Mouse (Mus musculus) Muller cell, postnatal 12 days (primary cell): ENCODE data around the gene Slc35d3.

Source experiments
- DNase-seq: peaks from one replicate; pipeline ENCODE4 v3.0.0-alpha.2; 2015; ENCODE audit errors: inconsistent ontology term

Gene Slc35d3

DNA sequence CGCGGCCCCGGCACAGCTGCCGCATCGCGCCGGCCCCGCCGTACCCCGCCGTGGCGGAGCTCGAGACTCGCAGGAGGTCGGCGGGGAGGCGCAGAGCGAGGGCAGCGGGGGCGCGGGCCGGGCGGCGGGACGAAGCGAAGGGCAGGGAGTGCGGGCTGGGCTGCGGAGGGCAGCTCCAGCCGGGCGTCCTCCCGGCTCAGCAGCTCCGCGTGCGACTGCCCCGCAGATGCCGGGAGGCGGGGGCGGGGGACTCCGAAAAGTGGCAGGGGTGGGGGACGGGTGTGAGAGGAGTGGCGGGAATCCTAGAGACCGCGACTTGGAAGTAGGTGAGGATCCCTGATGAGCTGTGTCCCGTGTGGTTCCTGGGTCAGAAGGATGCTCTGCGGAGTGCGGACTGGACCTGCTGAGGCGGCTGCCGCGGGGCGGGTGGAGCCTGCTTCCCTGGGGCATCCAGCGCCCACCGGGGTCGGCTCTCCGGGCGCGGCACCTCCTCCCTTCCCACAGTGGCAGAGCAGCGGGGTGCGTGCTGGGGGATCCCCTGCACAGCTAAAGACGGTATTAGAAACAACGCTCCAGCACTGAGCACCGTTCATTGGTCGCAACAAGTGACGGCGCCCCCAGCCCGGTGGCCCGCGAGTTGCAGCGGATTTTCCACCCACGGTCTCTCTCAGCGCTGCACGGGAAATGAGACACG lies at the start of gene Slc35d3:
Gene Slc35d3 (minus strand): TSS at position 462 of the 694 bp plus-strand sequence.
- peak; percentile 41 for DNase-seq

DNA sequence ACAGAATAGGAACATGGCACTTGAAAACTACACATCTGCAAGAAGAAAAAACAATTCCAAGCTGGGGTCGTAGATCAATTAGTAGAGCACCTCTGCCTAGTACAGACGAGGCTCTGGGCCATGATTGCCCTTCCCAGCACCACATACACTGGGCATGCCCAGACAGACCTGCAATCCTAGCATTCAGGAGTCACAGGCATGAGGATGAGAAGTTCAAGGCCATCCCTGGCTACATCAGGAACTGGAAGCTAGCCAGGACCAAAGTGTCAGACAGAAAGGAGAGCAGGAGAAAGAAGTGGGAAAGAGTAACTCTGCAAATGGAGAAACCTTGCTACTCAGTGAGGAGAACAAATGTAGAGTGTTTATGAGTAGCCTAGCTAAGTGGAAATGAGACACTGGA lies 48.9 kb upstream of the Slc35d3 start:
- no peak for DNase-seq

DNA sequence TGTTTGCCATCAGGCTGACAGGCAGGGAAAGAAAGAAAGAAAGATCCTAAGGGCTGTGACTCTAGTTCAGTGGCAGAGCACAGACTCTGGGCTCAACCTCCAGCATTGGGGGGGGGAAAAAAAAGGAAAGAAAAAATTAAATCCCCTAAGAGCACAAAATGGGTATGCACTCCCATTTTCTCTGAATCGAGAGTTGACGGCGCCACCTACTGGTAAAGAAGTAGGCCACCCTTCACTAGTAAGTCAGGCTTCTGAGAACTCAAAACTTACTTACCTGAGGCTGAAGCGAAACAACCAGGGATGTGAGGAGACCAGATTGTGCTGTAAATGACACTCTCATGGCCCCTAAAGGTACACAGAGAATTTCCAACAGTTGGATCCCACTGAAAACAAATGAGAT lies 42.7 kb upstream of the Slc35d3 start:
- peak; percentile 14 for DNase-seq

DNA sequence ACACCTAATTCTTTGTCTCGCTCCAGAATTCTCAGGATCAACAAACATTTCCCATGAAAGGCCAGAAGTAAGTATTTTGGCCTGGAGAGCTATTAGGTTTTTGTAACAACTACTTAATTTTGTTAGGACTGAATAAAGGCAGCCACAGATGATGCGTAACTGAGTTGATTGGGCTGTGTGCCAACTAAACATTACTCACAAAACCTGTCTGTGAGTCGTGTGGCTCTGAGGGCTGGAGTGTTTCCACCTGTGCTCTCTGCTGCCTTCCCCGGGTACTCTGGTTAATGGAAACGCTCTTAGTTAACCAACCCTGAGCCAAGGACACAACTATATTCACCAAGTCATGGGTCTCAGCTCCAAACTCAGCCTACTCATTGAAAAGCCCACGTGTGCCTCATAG lies 41.9 kb upstream of the Slc35d3 start:
- no peak for DNase-seq

DNA sequence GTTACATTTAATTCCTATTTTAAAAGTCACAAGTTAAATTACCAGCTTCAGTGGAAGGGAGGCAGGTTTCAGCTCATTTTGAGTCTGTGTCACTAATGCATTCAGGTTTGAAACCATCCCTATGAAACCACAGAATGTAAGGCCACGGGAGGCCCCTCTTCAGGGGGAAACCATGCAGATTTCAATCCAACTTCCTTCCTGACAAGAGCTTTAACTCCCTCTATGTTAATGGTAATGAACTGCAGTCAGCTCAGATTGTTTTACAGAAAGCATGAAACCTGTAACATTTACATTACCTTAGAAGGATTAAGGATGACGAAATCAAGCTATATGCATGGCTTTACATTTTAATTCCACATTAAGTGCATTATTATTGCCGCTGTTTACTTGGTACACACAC lies 40.4 kb upstream of the Slc35d3 start:
- no peak for DNase-seq

DNA sequence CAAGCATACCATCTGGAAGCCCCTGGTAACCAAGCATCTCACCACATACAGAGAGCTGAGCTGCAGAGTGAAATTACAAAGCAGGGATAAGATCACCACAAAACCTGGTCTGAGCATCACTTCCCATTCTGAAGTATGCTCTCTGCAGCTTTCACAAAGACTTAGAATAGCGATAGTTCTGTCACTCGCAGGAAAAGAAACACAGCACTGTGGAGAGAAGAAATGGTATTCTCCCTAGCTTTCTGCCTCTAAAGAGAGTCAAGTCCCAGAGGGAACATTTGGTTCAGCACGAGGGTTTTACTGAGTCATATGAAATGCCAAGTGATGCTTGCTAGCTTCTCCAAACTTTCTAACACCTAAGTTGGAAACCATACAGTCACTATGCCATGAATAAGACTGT lies 38.6 kb upstream of the Slc35d3 start:
- no peak for DNase-seq

DNA sequence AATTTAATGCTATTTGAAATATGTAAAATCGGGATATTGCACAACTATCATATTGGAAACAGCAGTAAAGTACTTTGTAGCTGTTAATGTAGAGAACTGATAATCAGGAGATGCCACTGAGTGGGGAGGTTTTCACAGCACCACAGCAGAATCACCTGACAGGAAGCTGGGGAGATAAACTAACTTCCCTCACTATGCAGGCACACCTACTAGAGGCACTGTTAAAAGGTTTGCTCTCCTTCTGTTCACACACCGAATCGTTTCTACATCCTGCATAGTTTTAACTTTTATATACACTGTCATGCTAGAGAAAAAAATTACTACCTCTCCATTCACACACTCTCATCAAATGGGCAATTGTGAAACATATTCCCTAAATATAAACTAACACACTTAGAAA lies 35.0 kb upstream of the Slc35d3 start:
- DNase-seq, result no peak

DNA sequence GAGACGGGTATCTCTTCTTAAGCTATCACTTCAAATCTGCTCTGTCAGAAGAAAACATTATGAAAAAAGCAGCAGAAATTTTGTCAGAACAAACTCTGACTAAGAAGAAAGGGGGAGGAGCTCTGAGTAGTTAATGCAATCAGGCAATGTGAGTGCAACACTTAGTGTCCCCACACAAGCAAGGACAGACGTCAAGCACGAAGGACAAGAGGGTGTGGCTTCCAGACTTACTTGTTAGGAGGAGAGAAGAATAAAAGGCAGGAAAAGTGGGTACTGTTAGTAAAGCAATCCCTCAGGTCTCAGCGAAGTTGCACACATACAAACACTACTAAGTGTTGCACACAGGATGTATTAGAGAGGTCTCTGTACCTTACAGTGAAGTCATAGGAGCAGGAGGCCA lies 33.1 kb upstream of the Slc35d3 start:
- no peak for DNase-seq

DNA sequence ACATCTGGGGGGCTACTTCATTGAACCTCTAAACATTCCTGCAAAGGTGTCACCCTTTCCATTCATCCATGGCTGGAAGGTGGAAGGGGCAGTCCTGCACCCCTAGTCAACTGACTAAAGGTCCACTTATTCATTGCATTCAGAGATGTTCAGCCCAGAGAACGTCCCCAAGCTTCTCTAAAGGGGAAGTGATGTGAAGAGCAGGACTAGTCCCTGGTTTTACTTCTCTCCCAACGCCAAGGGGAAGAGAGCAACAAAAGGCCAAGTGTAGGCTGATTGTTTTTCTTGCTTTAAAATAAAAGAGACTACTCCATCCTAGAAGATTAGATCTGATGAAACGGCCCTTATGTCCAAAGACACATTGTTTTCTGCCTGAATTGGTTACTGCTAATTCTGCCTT lies 29.2 kb upstream of the Slc35d3 start:
- DNase-seq, result no peak

DNA sequence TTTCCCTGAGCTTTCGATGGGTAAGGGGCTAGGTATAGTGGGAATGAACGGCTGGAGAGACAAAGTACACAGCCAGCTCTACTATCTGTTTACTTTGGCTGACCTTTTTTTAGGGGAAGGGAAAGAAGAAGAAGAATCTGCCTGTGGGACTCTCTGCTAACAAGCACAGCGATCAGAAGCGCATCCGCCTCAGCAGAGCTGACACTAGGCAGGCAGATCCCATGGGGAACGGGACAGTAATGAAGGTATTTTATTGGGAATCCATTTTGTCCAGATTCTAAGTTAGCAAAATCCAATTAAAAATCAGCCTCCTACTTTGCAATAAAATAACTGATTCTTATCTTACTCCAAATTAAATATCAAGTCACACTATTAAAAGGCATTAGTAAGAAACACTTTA lies 27.9 kb upstream of the Slc35d3 start:
- DNase-seq, result no peak

DNA sequence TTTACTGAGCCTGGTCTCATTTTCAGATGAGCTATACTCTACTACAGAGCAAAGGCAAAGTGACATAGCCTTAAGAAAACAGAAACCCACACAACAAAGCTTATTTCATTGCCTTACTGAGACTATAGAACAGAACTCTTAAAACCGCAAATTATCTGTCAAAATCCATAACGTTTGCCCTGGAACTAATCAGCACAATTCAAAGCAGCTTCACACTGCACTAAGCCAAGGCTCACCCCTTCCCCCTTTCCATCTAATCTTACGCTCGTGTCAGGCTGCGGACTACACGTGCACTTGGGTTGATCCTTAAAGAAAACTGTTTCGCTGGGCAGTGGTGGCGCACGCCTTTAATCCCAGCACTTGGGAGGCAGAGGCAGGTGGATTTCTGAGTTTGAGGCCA lies 26.4 kb upstream of the Slc35d3 start:
- DNase-seq, result no peak

DNA sequence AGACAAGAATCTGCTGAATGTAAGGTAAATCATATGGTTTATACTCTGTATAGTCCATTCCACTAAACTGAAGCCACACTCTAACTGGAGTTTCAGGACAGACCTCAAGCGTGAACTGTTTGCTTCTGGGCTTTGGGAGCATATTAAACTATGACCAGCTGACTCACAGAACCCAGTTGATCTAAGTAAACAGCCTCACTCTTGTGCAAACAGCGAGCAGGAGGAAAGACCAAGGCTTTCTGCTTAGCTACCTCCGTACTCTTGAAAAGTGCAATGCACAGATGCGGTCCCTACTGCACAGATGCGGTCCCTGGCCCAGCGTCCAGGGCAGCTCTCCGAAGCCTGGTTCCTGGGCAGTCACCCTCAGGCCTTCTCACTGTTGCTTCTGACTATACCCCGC lies 26.0 kb upstream of the Slc35d3 start:
- DNase-seq, result no peak

DNA sequence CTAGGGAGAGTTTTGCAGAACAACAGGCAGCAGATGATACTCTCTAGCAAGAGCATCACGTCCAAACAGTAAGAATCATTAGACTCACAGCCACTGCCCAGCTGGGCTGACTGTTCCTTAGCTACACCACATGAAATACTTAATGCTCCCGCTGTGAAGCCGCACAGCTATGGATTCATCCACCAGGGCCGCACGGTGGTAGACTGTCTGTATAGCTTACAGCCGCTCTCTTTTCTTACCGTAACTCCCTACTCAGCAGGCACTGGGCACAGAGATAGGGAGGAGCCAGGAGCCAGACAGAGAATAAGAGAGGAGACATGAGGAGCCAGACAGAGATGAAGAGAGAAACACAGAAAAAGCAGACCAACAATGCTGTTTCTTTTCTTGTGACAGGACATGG lies 25.4 kb upstream of the Slc35d3 start:
- DNase-seq, result no peak

DNA sequence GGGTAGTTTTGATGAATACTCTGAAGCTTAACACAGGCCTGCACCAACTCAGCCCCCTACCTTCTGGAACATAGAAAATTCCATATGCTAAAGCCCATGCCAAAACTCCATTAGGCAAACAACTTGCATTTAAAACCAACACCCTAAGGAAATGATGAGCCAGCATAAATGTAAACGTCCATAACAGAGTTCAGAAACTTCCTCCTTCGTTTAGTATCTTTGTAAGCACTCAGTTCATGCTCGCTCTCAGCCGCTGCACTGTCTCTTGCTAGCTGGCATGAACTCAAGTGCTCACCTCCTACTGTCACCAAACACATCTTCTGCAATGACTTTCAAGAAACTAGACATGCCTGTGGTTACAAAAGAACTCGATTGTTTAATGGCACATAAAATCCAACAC lies 24.1 kb upstream of the Slc35d3 start:
- no peak for DNase-seq

DNA sequence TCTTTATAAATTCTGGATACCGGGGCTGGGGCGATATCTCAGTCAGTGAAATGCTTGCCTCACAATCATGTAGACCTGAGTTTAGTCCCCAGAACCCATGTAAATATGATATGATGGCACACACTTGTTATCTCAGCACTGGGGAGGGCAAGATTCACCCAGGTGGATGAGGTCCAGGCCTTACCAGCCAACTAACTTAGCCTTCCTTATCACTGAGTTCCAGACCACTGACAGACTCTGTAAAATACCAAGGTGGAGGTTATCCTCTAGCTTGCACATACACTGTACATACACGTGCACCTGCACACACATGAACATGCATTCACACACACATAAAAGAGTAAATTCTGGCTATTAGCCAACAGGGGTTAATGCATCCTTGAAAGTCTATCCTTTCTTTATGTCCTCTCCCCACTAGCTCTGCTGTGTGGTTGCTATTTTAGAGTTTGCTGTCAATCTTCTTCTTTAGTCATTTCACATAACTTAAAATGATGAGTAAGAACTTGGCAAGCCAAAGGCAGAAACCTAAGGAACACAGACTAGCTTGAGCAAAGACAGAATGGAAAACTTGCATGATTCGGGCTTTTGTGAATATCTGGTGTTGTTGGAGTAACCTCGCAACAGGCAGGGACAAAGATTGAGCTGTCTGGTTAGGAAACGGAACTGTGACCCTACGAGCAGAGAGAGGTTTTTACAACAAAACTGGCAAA lies 4.5 kb upstream of the Slc35d3 start:
- no peak for DNase-seq

DNA sequence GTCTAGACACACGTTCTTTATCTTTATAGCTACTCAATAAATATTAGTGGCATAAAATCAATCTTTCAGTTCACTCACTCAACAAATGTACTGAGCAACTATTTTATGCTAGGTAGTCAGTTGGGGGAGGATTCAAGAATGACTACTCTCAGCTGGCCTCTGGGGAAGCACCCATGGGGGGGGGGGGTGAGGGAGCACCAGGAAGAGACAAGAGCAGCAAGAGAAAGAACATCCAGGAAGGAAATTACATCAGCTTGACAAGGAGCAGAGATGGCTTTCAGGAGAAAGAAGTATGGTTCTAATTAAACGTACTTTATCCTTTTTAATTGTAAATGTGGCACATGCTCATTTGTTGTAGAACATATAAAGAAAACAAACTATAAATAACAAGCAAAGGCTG lies 2.4 kb upstream of the Slc35d3 start:
- DNase-seq, result no peak

DNA sequence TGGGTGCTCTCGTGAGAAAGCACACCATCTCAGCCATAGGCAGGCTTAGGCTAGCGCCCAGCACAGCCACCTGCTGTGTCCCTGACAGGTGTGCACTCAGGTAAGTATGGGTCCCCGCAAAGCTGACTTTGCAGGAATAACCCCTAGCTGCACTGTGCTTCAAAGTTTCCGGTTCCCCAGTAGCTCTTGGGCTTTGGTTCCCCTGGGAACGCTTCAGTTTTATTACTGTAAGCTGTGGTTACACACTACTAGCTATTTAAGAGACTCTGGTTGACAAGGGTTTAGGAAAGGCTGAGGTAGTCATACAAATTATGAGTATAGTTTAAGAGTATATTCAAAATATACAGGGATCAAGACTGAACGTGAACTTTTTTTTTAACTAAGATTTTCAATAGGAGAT lies 1.5 kb upstream of the Slc35d3 start:
- no peak for DNase-seq

DNA sequence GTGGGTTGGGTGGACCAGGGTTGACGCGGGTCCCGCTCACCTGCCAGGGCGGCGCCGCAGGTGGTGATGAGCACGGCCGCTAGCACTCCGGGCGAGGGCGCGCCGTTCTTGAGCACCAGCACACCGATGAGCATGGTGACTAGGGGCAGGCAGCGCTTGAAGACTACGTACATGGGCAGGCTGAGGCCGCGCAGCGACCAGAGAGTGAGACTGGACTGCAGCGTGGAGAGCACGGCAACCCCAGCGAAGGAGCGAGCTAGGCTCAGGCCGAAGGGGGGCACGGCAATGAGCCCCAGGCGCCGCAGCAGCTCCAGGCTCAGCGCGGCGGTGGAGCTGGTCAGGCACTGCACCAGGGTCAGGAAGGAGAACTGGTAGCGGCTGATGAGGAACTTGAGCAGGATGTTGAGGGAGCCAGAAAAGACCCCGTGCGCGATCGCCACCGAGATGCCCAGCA lies 688 bp downstream of the Slc35d3 start:
- peak; percentile 37 for DNase-seq

DNA sequence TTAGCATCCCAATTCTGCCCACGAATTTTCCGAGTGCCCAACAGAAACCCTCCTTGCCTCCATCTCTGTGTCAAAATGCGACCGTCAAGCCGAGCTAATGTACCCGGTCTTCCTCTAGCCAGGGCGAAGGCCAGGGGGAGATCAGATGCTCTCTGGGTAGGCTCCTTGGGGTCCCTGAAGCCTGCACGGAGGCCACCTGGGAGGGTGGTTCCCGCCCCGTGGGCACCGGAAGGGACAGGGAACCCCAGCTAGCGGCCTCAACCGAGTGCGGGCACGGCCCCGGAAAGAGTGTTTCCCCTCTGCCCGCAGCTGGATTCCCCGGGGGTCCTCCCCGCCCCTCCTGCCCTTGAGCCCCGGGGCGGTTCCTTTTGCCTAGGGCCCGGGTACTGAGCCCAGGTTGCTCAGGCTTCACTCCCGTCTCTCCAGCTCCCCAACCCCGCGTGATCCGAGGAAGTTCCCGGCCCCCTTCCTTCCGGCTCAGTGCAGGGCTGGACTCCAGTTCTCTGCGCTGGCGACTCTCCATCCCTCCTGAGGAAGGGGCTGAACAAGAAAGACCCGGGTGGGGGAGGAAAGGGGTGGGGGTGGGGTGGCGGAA lies 1.4 kb downstream of the Slc35d3 start:
- no peak for DNase-seq

DNA sequence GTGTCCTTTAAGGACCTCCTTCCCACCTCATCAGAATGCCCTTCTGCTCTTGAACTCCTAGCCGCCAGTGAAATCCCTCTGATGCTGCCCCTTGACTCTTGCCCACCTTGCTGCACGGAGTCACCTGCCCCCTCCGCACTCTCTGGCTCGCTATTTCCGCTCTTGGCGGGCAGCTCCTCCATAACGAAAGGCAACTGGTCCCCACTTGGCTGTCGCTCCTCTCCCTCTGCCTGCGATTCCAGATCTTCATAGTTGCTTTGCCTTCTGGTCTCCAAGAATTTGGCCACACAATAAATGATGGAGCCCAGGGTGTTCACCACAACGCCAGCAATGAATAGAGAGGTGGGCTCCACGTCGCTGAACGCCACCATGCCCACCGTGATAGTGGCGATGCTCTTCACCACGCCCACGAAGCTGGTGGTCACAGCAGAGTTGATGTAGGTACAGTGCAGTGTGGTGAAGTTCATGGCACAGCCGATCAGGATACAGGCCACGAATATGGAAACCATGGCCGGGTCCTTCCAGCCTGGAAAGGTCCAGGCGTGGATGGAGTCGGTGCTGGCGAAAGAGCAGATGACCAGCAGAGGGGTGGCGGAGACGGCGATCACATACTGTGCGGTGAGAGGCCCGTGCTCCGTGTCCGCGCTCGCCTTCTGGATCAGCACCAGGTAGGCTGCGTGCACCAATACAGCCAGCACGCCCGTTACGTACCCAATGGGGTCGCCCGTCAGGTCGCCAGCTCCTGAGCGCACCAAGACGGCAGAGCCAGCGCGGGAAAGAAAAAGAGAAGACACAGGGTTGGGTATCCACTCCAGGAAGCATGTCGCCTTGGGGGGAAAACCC lies 2.1 kb downstream of the Slc35d3 start:
- no peak for DNase-seq

DNA sequence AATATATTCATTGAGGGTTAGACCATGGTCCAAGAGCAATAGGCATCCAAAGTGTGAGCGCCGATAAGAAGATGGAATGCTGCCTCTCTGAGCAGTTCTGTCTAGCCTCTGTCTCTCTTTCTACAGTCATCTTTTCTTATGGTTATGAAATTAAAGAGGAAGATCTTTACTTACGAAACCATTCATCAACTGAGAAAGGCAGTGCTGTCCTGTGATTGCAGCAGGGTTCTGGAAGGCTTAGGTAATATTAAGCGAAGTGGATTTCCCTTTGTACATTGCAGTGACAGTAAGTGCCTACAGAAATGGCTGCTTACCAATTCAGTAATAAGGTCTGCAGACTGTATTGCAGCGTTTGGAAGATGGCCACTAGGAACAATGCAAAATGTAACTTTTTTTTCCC lies 11.4 kb downstream of the Slc35d3 start:
- no peak for DNase-seq
